Mouse (Mus musculus) myocyte (in vitro differentiated cells): ENCODE results near the gene 1110002E22Rik. TPM values are rescaled to one million over a fixed set of nuclear protein-coding genes. Genes with fewer than 3 reads are reported as not detected.

ENCODE experiments used
- H3K27me3 ChIP-seq: one replicate; pipeline ENCODE4 v1.6.1; 2011; ENCODE audit not compliant: control insufficient read depth, insufficient read depth, insufficient read length
- H3K36me3 ChIP-seq: one replicate; pipeline ENCODE4 v1.6.1; 2011; ENCODE audit not compliant: control insufficient read depth, insufficient read depth
- H3K4me2 ChIP-seq: one replicate; pipeline ENCODE4 v1.6.1; 2011; ENCODE audit warnings: low read depth, control low read depth
- H3K4me3 ChIP-seq: one replicate; pipeline ENCODE4 v1.5.1; 2011; ENCODE audit warnings: mild to moderate bottlenecking, control low read depth, moderate library complexity
- H3K79me2 ChIP-seq: one replicate; pipeline ENCODE4 v1.6.1; 2011; ENCODE audit not compliant: control insufficient read depth, insufficient read depth
- H3ac ChIP-seq: one replicate; pipeline ENCODE4 v1.6.1; 2011; ENCODE audit not compliant: control insufficient read depth, insufficient read length
- CEBPB ChIP-seq: IDR thresholded peaks from 2 replicates; pipeline ENCODE4 v1.6.1; 2011; ENCODE audit warnings: mild to moderate bottlenecking, moderate library complexity; ENCODE audit not compliant: poor library complexity, insufficient read depth, severe bottlenecking
- E2F4 ChIP-seq: IDR thresholded peaks from one replicate; pipeline ENCODE4 v1.6.1; 2011; ENCODE audit warnings: mild to moderate bottlenecking, control low read depth, moderate library complexity; ENCODE audit not compliant: insufficient read depth
- MAX ChIP-seq: IDR thresholded peaks from one replicate; pipeline ENCODE4 v1.6.1; 2011; ENCODE audit warnings: low read depth, mild to moderate bottlenecking, control low read depth
- MYOD1 ChIP-seq, 3 experiments: IDR thresholded peaks; one replicate each; pipeline ENCODE4 v1.6.1; 2011; ENCODE audit warnings: control low read depth in 2 of 3, low read depth in 2 of 3, mild to moderate bottlenecking in 2 of 3, moderate library complexity in 1 of 3; ENCODE audit not compliant: insufficient read length in 2 of 3, control insufficient read depth in 1 of 3
- MYOG ChIP-seq, 3 experiments: IDR thresholded peaks; one replicate each; pipeline ENCODE4 v1.6.1; 2011; ENCODE audit warnings: control low read depth in 2 of 3, low read depth in 2 of 3, mild to moderate bottlenecking in 2 of 3; ENCODE audit not compliant: insufficient read length in 2 of 3, control insufficient read depth in 1 of 3, insufficient read depth in 1 of 3
- POLR2A ChIP-seq: IDR thresholded peaks from one replicate; pipeline ENCODE4 v1.6.1; 2011; ENCODE audit warnings: low read depth, mild to moderate bottlenecking, control low read depth, moderate library complexity; ENCODE audit not compliant: insufficient read length
- POLR2AphosphoS2 ChIP-seq: IDR thresholded peaks from one replicate; pipeline ENCODE4 v1.6.1; 2011; ENCODE audit warnings: low read depth, control low read depth; ENCODE audit not compliant: insufficient read length
- REST ChIP-seq: IDR thresholded peaks from one replicate; pipeline ENCODE4 v1.6.1; 2011; ENCODE audit warnings: mild to moderate bottlenecking, control low read depth, moderate library complexity; ENCODE audit not compliant: insufficient read depth, insufficient read length
- SRF ChIP-seq: IDR thresholded peaks from one replicate; pipeline ENCODE4 v1.6.1; 2011; ENCODE audit warnings: low read depth; ENCODE audit not compliant: control insufficient read depth, insufficient read length
- TCF12 ChIP-seq: IDR thresholded peaks from one replicate; pipeline ENCODE4 v1.6.1; 2011; ENCODE audit warnings: mild to moderate bottlenecking, control low read depth; ENCODE audit not compliant: poor library complexity, insufficient read depth, severe bottlenecking
- TCF3 ChIP-seq: IDR thresholded peaks from one replicate; pipeline ENCODE4 v1.6.1; 2011; ENCODE audit warnings: low read depth, control low read depth; ENCODE audit not compliant: insufficient read length
- USF1 ChIP-seq: IDR thresholded peaks from one replicate; pipeline ENCODE4 v1.6.1; 2011; ENCODE audit warnings: low read depth, mild to moderate bottlenecking, control low read depth, moderate library complexity
- polyA plus RNA-seq: library from polyadenylated mRNA; unstranded; fragments of >200 nt; fragmentation: generic; extraction: Trizol; gene quantifications from one replicate; pipeline ENCODE4 v1.2.1, GENCODE M21; 2012; ENCODE audit warnings: missing spikeins

1110002E22Rik gene
- polyA plus RNA-seq, 1 experiment: 22.3 TPM

- Histone ChIP-seq H3ac (no peak overlapping the region), H3K27me3 (no peaks in the 10 kb centered on the region), H3K79me2 (no peaks in the 10 kb centered on the region), H3K4me2 (no peak overlapping the region), H3K36me3 (no peaks in the 10 kb centered on the region), H3K4me3 (no peak overlapping the region)
- no peak for TF ChIP-seq USF1
- TF ChIP-seq MAX: no peak
- TF ChIP-seq POLR2A: no peak
- no peak for TF ChIP-seq TCF12
- TF ChIP-seq POLR2AphosphoS2: no peak
Measured at GRCm38 (mm10) chr3:138041591-138042301, 23.1 kb upstream of the 1110002E22Rik start.

GRCm38 (mm10) chr3:138043316-138043715 lies 21.5 kb upstream of the 1110002E22Rik start:
- TF ChIP-seq SRF (no peak), CEBPB (no peak), REST (no peak), POLR2A (no peak)
- no peaks in the 10 kb centered on the region for H3K36me3 ChIP-seq
- no peak overlapping the region for H3ac ChIP-seq
- no peaks in the 10 kb centered on the region for H3K27me3 ChIP-seq
- H3K4me3 ChIP-seq: no peak overlapping the region
- no peaks in the 10 kb centered on the region for H3K79me2 ChIP-seq
- H3K4me2 ChIP-seq: no peak overlapping the region

DNA sequence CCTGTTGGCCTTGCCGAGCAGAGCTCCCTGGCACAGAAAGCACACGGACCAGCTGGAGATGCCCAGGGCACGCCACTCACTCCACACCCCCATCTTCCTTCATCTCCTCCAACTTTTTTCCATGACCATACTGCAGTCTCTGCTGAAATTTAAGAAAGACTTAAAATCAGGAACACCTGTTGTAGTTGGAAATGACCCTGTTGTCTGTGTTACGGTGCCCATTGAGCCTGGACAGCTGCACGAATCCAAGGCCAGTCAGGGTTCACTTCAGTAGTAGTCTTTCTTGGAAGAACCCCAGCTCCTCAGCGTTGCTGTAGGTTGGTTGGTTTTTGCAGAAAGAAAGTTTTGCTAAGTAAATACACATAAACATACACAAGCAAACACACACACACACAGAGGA lies 15.3 kb upstream of the 1110002E22Rik start:
- no peak overlapping the region for H3ac ChIP-seq
- no peak overlapping the region for H3K4me2 ChIP-seq
- TF ChIP-seq TCF12: peak; percentile 80
- TF ChIP-seq MYOG (IDR thresholded peaks at IDR 0.05; ENCODE audit: control insufficient read depth in 1 of 3, insufficient read depth in 1 of 3, insufficient read length in 2 of 3, low read depth in 2 of 3): peak in 2 of 3 experiments; percentile 13 to 93
- no peak for TF ChIP-seq CEBPB
- TF ChIP-seq REST: no peak
- TF ChIP-seq POLR2A: no peak
- TF ChIP-seq POLR2AphosphoS2: no peak
- peak; percentile 80 to 86 (median 83) for TF ChIP-seq MYOD1 (IDR thresholded peaks at IDR 0.05; ENCODE audit: control insufficient read depth in 1 of 3, insufficient read length in 2 of 3, low read depth in 2 of 3)
- no peak for TF ChIP-seq MAX
- no peak for TF ChIP-seq TCF3
- TF ChIP-seq USF1: no peak
- H3K79me2 ChIP-seq: no peaks in the 10 kb centered on the region
- no peak overlapping the region for H3K4me3 ChIP-seq
- H3K36me3 ChIP-seq: no peaks in the 10 kb centered on the region
- H3K27me3 ChIP-seq: no peaks in the 10 kb centered on the region

DNA sequence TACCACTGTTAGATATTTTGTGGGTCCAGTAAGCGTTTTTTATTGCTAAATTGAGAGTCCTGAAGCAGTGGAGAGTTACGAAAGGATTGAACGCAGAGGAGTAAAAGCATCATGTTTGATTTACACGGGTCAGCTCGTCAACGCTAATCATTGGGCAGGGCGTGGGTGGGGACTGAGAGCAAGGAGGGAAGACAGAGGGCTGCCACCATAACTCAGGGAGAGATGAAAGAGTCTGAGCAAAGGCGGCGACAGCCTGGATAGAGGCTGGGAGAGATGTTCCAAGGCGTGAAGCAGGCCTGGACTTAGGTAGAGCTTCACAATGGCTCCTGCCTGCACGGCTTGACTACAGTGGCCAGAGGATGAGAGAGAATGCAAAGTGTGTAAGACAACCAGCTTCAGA lies 14.1 kb upstream of the 1110002E22Rik start:
- TF ChIP-seq TCF3 (no peak), MAX (no peak), MYOD1 (IDR thresholded peaks at IDR 0.05; ENCODE audit: control insufficient read depth in 1 of 3, insufficient read length in 2 of 3, low read depth in 2 of 3) (no peak), REST (no peak), SRF (no peak), MYOG (IDR thresholded peaks at IDR 0.05; ENCODE audit: control insufficient read depth in 1 of 3, insufficient read depth in 1 of 3, insufficient read length in 2 of 3, low read depth in 2 of 3) (no peak), E2F4 (no peak), POLR2A (no peak), POLR2AphosphoS2 (no peak), TCF12 (no peak), CEBPB (no peak), USF1 (no peak)
- no peak overlapping the region for H3K4me2 ChIP-seq
- H3K27me3 ChIP-seq: no peaks in the 10 kb centered on the region
- no peaks in the 10 kb centered on the region for H3K36me3 ChIP-seq
- H3K4me3 ChIP-seq: no peak overlapping the region
- H3K79me2 ChIP-seq: no peaks in the 10 kb centered on the region
- H3ac ChIP-seq: no peak overlapping the region

DNA sequence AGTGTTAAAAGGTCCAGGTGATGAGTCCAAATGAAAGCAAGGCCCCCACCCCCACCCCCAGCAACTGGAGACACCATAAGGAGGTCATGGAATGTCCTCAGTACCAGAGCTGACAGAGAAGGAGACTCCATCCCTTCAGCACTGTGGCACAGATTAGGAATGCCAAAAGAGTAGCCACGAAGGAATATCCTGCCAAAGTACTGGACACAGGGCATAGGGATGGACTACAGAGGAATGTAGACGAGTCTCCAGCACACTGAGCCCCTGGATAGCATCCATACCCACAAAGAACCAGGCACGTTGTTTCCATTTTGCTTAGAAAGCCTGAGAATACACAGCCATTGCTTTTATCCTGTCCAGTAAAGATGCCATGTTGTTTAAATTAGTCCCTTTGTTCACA lies 13.4 kb upstream of the 1110002E22Rik start:
- TF ChIP-seq POLR2A: no peak
- no peak for TF ChIP-seq MYOD1 (IDR thresholded peaks at IDR 0.05; ENCODE audit: control insufficient read depth in 1 of 3, insufficient read length in 2 of 3, low read depth in 2 of 3)
- no peak for TF ChIP-seq E2F4
- no peak for TF ChIP-seq TCF12
- TF ChIP-seq USF1: no peak
- TF ChIP-seq CEBPB: no peak
- no peak for TF ChIP-seq SRF
- no peak for TF ChIP-seq TCF3
- TF ChIP-seq REST: no peak
- no peak for TF ChIP-seq MAX
- Histone ChIP-seq H3K4me2 (no peak overlapping the region), H3K79me2 (no peaks in the 10 kb centered on the region), H3K27me3 (no peaks in the 10 kb centered on the region), H3K4me3 (no peak overlapping the region), H3K36me3 (no peaks in the 10 kb centered on the region), H3ac (no peak overlapping the region)
